Mouse (Mus musculus) thymus, adult 18-20 months (tissue): ENCODE data around the gene Synrg.

Experiments
- DNase-seq, 2 experiments: peaks; one replicate each; pipeline ENCODE4 v3.0.0; 2022; ENCODE audit warnings: mixed read lengths in 2 of 2

The Synrg gene

GRCm38 (mm10) chr11:84042808-84043762, 78.9 kb downstream of the Synrg start:
- no peak for DNase-seq

GRCm38 (mm10) chr11:84044988-84045387, 80.8 kb downstream of the Synrg start:
- no peak for DNase-seq

- DNase-seq = no peak
These were observed 83.0 kb downstream of the Synrg start for GRCm38 (mm10) chr11:84047270-84047669.

GRCm38 (mm10) chr11:84048411-84048810, 84.2 kb downstream of the Synrg start:
- no peak for DNase-seq

- no peak for DNase-seq
These were observed 88.8 kb downstream of the Synrg start for GRCm38 (mm10) chr11:84053055-84053454.

- no peak for DNase-seq
These were observed 89.4 kb downstream of the Synrg start for GRCm38 (mm10) chr11:84053524-84054163.

GRCm38 (mm10) chr11:84057418-84057817, 93.2 kb downstream of the Synrg start:
- DNase-seq = no peak

GRCm38 (mm10) chr11:84059784-84060183, 95.6 kb downstream of the Synrg start:
- no peak for DNase-seq

- DNase-seq = no peak
These were observed 96.4 kb downstream of the Synrg start for GRCm38 (mm10) chr11:84060635-84061034.

- DNase-seq = no peak
These were observed 97.7 kb downstream of the Synrg start for GRCm38 (mm10) chr11:84061881-84062280.

GRCm38 (mm10) chr11:84062805-84063204, 98.6 kb downstream of the Synrg start:
- no peak for DNase-seq

- DNase-seq = no peak
These were observed 99.5 kb downstream of the Synrg start for GRCm38 (mm10) chr11:84063631-84064209.

- DNase-seq = no peak
These were observed 101.8 kb downstream of the Synrg start for GRCm38 (mm10) chr11:84066071-84066481.

GRCm38 (mm10) chr11:84066927-84067645, 102.9 kb downstream of the Synrg start:
- no peak for DNase-seq

GRCm38 (mm10) chr11:84067720-84068190, 103.5 kb downstream of the Synrg start:
- DNase-seq = no peak

GRCm38 (mm10) chr11:84068191-84069033, 104.2 kb downstream of the Synrg start:
- peak; percentile 22 to 27 for DNase-seq

GRCm38 (mm10) chr11:84069034-84069370, 104.8 kb downstream of the Synrg start, which contains the start of gene Dusp14:
Gene Dusp14, minus strand, starts transcription at chr11:84069261.
- no peak for DNase-seq

- no peak for DNase-seq
These were observed 108.8 kb downstream of the Synrg start for GRCm38 (mm10) chr11:84072904-84073651.

GRCm38 (mm10) chr11:84073816-84074764, 109.9 kb downstream of the Synrg start:
- no peak for DNase-seq

- no peak for DNase-seq
These were observed 112.8 kb downstream of the Synrg start for GRCm38 (mm10) chr11:84077008-84077407.
